Mouse (Mus musculus) forebrain, embryonic 16.5 days (tissue): ENCODE data around the gene Zfp866. TPM values are rescaled to one million over a fixed set of nuclear protein-coding genes. Genes with fewer than 3 reads are reported as not detected.

ENCODE experiments used
- ATAC-seq: fragments of 200-750 bp; cut with Nextera tagmentation; 2 replicates; pipeline ENCODE4 v1.8.0; 2017; ENCODE audit warnings: mild to moderate bottlenecking, moderate library complexity
- H3K27ac ChIP-seq: fragments of 300-500 bp; sonication (generic); 2 replicates; pipeline ENCODE4 v1.5.1; 2014; ENCODE audit warnings: low read length, control low read depth
- H3K27me3 ChIP-seq: fragments of 300-500 bp; sonication (generic); replicated peaks from 2 replicates; pipeline ENCODE4 v1.6.1; 2014; ENCODE audit warnings: low read length; ENCODE audit not compliant: control insufficient read depth, insufficient read depth
- H3K36me3 ChIP-seq: fragments of 300-500 bp; sonication (generic); 2 replicates; pipeline ENCODE4 v1.6.1; 2014; ENCODE audit not compliant: control insufficient read depth, insufficient read depth
- H3K4me1 ChIP-seq: fragments of 300-500 bp; sonication (generic); replicated peaks from 2 replicates; pipeline ENCODE4 v1.6.1; 2014; ENCODE audit warnings: low read length; ENCODE audit not compliant: control insufficient read depth, insufficient read depth
- H3K4me2 ChIP-seq: fragments of 300-500 bp; sonication (generic); 2 replicates; pipeline ENCODE4 v1.6.1; 2014; ENCODE audit warnings: mild to moderate bottlenecking, low read length, control low read depth
- H3K4me3 ChIP-seq: fragments of 300-500 bp; sonication (generic); replicated peaks from 2 replicates; pipeline ENCODE4 v1.5.1; 2014; ENCODE audit warnings: mild to moderate bottlenecking, low read length, control low read depth
- H3K9ac ChIP-seq: fragments of 300-500 bp; sonication (generic); replicated peaks from 2 replicates; pipeline ENCODE4 v1.6.1; 2014; ENCODE audit warnings: low read depth, low read length, control low read depth
- H3K9me3 ChIP-seq: fragments of 300-500 bp; sonication (generic); 2 replicates; pipeline ENCODE4 v1.6.1; 2016; ENCODE audit warnings: low read length; ENCODE audit not compliant: control insufficient read depth
- WGBS: fragments of 180-500 bp; shearing (Covaris S2); extraction: QIAGEN DNeasy Blood & Tissue Kit; methylation state at CpG from one replicate; pipeline ENCODE4 v1.1.7; 2014; 5-methylcytosine and 5-hydroxymethylcytosine counted together
- polyA plus RNA-seq: library from polyadenylated mRNA; unstranded; fragments of >200 nt; fragmentation: Nextera tagmentation; extraction: Ambion mirVana; gene quantifications from 2 replicates; pipeline ENCODE4 v1.2.1, GENCODE M21; 2015

Gene Zfp866
- polyA plus RNA-seq, 1 experiment from 2014 or later: 51.0 TPM

DNA sequence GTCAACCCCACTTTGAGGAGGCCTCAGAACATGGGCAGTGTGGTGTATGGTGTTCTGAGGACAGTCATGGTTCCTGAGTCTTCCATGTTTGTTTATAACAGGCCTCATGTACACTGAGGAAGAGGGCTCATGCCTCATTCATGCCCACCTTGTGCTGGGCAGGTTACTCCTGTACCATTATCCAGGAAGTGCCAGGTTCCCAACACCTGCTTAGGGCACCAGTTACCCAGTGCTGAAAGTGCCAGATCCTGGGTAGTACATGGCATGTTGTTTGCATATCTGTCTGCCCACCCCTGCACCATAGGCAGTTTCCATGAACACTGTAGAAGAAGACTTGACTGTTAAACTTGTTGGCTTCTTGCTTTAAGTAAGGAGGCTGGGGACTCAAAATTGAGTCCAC lies 11.2 kb upstream of the Zfp866 start:
- ATAC-seq: no peak
- Histone ChIP-seq H3K27ac (no peak overlapping the region), H3K4me3 (no peak overlapping the region), H3K9me3 (no peaks in the 10 kb centered on the region), H3K4me1 (no peaks in the 10 kb centered on the region), H3K9ac (no peak overlapping the region), H3K27me3 (no peaks in the 10 kb centered on the region), H3K4me2 (no peak overlapping the region), H3K36me3 (peaks cover 70% of the 10 kb centered on the region)

- 93% methylated on average over 4 of the region's 4 CpGs for WGBS
- Histone ChIP-seq H3K4me1 (no peaks in the 10 kb centered on the region), H3K9me3 (no peaks in the 10 kb centered on the region), H3K4me2 (no peak overlapping the region), H3K4me3 (no peak overlapping the region), H3K9ac (no peak overlapping the region), H3K27me3 (no peaks in the 10 kb centered on the region), H3K27ac (no peak overlapping the region), H3K36me3 (peaks cover 70% of the 10 kb centered on the region)
- ATAC-seq: no peak
Measured at GRCm38 (mm10) chr8:69801796-69802195, 10.8 kb upstream of the Zfp866 start.

DNA sequence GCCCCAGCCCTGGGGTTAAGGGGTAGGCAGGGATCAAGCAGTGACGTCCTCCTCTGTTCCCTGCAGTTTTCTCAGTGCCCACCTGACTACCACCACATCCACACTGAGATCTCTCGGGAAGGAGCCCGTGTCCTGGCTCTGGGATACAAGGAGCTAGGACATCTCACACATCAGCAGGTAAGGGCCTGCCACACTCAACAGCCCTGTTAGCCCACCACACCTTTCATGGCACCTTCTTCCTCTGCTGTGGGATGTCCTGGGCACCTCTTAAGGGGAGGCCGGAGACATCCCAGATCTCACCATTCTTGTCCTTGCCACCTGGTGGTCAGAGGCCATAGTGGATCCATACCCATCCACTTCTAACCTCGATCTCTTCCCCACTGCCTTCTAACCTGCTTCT lies 9.0 kb upstream of the Zfp866 start:
- Histone ChIP-seq H3K36me3 (peaks cover 58% of the 10 kb centered on the region), H3K9me3 (no peaks in the 10 kb centered on the region), H3K4me2 (no peak overlapping the region), H3K9ac (no peak overlapping the region), H3K4me3 (no peak overlapping the region), H3K27me3 (no peaks in the 10 kb centered on the region), H3K27ac (no peak overlapping the region), H3K4me1 (no peaks in the 10 kb centered on the region)
- ATAC-seq: no peak
- WGBS: 89% methylated on average over 5 of the region's 5 CpGs

- Histone ChIP-seq H3K4me3 (no peak overlapping the region), H3K27me3 (no peaks in the 10 kb centered on the region), H3K9me3 (no peaks in the 10 kb centered on the region), H3K36me3 (peaks cover 57% of the 10 kb centered on the region), H3K4me1 (no peaks in the 10 kb centered on the region), H3K4me2 (no peak overlapping the region), H3K9ac (no peak overlapping the region), H3K27ac (no peak overlapping the region)
- 92% methylated on average over 8 of the region's 8 CpGs for WGBS
- ATAC-seq: no peak
Measured at GRCm38 (mm10) chr8:69799261-69799660, 8.3 kb upstream of the Zfp866 start.

GRCm38 (mm10) chr8:69797661-69798060 lies 6.7 kb upstream of the Zfp866 start:
- H3K4me2 ChIP-seq: no peak overlapping the region
- no peaks in the 10 kb centered on the region for H3K27me3 ChIP-seq
- no peaks in the 10 kb centered on the region for H3K9me3 ChIP-seq
- H3K4me1 ChIP-seq: peaks cover 3% of the 10 kb centered on the region
- peaks cover 42% of the 10 kb centered on the region for H3K36me3 ChIP-seq
- H3K9ac ChIP-seq: no peak overlapping the region
- ATAC-seq: no peak
- 94% methylated on average over 10 of the region's 10 CpGs for WGBS
- H3K4me3 ChIP-seq: no peak overlapping the region
- no peak overlapping the region for H3K27ac ChIP-seq

DNA sequence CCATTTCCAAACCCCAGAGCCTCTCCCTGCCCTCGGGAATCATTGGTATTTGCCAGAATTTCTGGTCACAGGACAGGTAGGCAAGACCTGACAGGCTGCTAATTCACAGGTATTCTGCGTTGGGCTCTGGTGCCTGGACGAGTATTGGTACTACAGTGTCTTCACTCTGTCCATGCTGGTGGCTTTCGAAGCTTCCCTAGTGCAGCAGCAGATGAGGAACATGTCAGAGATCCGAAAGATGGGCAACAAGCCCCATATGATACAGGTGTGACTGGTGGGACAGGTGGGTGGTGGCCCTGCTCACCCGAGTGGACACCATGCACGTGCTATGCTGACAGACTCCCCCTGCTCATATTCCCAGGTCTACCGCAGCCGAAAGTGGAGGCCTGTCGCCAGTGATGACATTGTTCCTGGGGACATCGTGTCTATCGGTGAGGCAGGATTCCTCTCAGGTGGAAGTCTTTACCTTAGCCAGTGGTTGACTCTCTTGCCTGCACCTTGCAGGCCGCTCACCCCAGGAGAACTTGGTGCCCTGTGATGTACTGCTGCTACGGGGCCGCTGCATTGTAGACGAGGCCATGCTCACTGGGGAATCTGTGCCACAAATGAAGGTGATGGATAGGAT lies 5.9 kb upstream of the Zfp866 start:
- no peak overlapping the region for H3K4me2 ChIP-seq
- H3K4me3 ChIP-seq: no peak overlapping the region
- no peaks in the 10 kb centered on the region for H3K27me3 ChIP-seq
- H3K36me3 ChIP-seq: peaks cover 38% of the 10 kb centered on the region
- no peaks in the 10 kb centered on the region for H3K9me3 ChIP-seq
- peaks cover 11% of the 10 kb centered on the region for H3K4me1 ChIP-seq
- ATAC-seq: no peak
- WGBS: 97% methylated on average over 16 of the region's 16 CpGs
- H3K27ac ChIP-seq: no peak overlapping the region
- H3K9ac ChIP-seq: no peak overlapping the region

GRCm38 (mm10) chr8:69794901-69795300 lies 3.9 kb upstream of the Zfp866 start:
- 95% methylated on average over 6 of the region's 6 CpGs for WGBS
- ATAC-seq: no peak
- Histone ChIP-seq H3K4me3 (no peak overlapping the region), H3K4me2 (no peak overlapping the region), H3K36me3 (peaks cover 25% of the 10 kb centered on the region), H3K4me1 (peaks cover 17% of the 10 kb centered on the region), H3K9ac (no peak overlapping the region), H3K27me3 (no peaks in the 10 kb centered on the region), H3K27ac (no peak overlapping the region), H3K9me3 (no peaks in the 10 kb centered on the region)

GRCm38 (mm10) chr8:69794096-69794495 lies 3.1 kb upstream of the Zfp866 start:
- Histone ChIP-seq H3K27ac (no peak overlapping the region), H3K4me2 (no peak overlapping the region), H3K27me3 (no peaks in the 10 kb centered on the region), H3K9me3 (no peaks in the 10 kb centered on the region), H3K9ac (no peak overlapping the region), H3K36me3 (peaks cover 17% of the 10 kb centered on the region), H3K4me3 (no peak overlapping the region), H3K4me1 (peaks cover 17% of the 10 kb centered on the region)
- WGBS: 93% methylated on average over 3 of the region's 3 CpGs
- ATAC-seq: no peak

DNA sequence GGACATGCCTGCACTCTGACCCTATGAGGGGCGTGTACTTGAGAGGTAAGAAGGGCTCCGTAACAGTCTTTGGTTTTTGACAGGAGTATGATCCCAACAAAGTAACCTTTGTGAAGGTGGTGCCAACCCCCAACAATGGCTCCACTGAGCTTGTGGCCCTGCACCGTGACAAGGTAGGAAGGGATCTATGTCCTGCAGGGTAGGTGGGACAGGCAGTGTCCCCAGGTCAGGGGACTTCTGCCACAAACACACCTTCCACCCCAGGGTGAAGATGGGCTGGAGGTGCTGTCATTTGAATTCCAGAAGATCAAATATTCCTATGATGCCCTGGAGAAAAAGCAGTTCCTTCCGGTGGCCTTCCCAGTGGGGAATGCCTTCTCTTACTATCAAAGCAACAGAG lies 2.7 kb upstream of the Zfp866 start:
- H3K9me3 ChIP-seq: no peaks in the 10 kb centered on the region

More for the DNA sequence above, 2.7 kb upstream of the Zfp866 start:
- Histone ChIP-seq H3K27me3 (no peaks in the 10 kb centered on the region), H3K4me2 (no peak overlapping the region), H3K27ac (no peak overlapping the region), H3K9ac (no peak overlapping the region), H3K4me3 (no peak overlapping the region), H3K4me1 (peaks cover 17% of the 10 kb centered on the region), H3K36me3 (peaks cover 14% of the 10 kb centered on the region)
- WGBS: 91% methylated on average over 4 of the region's 4 CpGs
- ATAC-seq: no peak
